Mouse (Mus musculus): ENCODE data around the gene Lonp2.

DNA sequence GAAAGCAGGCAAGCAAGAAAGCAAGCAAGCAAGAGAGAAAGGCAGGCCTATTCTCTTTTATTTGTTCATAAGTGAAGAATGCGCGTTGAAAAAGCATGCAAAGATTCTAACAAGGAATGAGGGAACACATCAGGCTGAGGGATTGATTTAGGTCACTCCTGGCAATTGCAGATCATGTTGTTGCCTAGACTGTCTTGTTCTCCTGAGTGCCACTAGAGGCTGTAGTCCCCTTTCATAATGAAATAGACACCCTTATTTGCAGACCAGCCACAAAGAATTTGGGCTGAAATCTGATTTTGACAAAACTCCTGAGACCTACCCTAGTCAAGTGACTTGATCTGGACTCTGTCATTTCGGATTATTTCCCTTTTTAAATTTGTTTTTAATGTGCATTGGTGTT, 18.8 kb downstream of the Lonp2 start:
- TF ChIP-seq CTCF (IDR thresholded peaks at IDR 0.05; ENCODE audit: low read depth, low read length) (no peak), POLR2A (IDR thresholded peaks at IDR 0.05; ENCODE audit: borderline replicate concordance, low read depth, low read length) (no peak)

Measured in bone marrow macrophage, adult 2 months (primary cell).